Mouse (Mus musculus) heart, embryonic 11.5 days (tissue): ENCODE measurements at regions not wholly inside any gene's neighbourhood (a gene's known extent, or its start where the extent isn't known, plus 50 kb on each side); places are given as distances from the start of the nearest gene placed in this dataset.

Source experiments
- ATAC-seq: fragments of 200-750 bp; cut with Nextera tagmentation; replicated peaks from 2 replicates; pipeline ENCODE4 v1.8.0; 2017; ENCODE audit warnings: moderate library complexity; ENCODE audit not compliant: insufficient number of reproducible peaks, low FRiP score, low TSS enrichment
- H3K27ac ChIP-seq: fragments of 300-500 bp; sonication (generic); 2 replicates; pipeline ENCODE4 v1.5.1; 2014; ENCODE audit warnings: mild to moderate bottlenecking, low read depth, low read length
- H3K27me3 ChIP-seq: fragments of 300-500 bp; sonication (generic); 2 replicates; pipeline ENCODE4 v1.6.1; 2014; ENCODE audit warnings: mild to moderate bottlenecking, low read length, mixed read lengths; ENCODE audit not compliant: control insufficient read depth, insufficient read depth
- H3K36me3 ChIP-seq: fragments of 300-500 bp; sonication (generic); 2 replicates; pipeline ENCODE4 v1.6.1; 2014; ENCODE audit warnings: mild to moderate bottlenecking, low read length, moderate library complexity, mixed read lengths; ENCODE audit not compliant: control insufficient read depth, insufficient read depth
- H3K4me1 ChIP-seq: fragments of 300-500 bp; sonication (generic); 2 replicates; pipeline ENCODE4 v1.6.1; 2014; ENCODE audit warnings: low read length; ENCODE audit not compliant: control insufficient read depth, insufficient read depth
- H3K4me2 ChIP-seq: fragments of 300-500 bp; sonication (generic); 2 replicates; pipeline ENCODE4 v1.6.1; 2014; ENCODE audit warnings: mild to moderate bottlenecking, moderate library complexity
- H3K4me3 ChIP-seq: fragments of 300-500 bp; sonication (generic); 2 replicates; pipeline ENCODE4 v1.5.1; 2014; ENCODE audit warnings: low read depth, low read length
- H3K9ac ChIP-seq: fragments of 300-500 bp; sonication (generic); 2 replicates; pipeline ENCODE4 v1.6.1; 2014; ENCODE audit warnings: mild to moderate bottlenecking, low read depth, low read length, moderate library complexity
- H3K9me3 ChIP-seq: fragments of 300-500 bp; sonication (generic); replicated peaks from 2 replicates; pipeline ENCODE4 v1.6.1; 2016; ENCODE audit warnings: low read length; ENCODE audit not compliant: control insufficient read depth
- WGBS: fragments of 180-500 bp; shearing (Covaris S2); extraction: QIAGEN DNeasy Blood & Tissue Kit; methylation state at CpG from one replicate; pipeline ENCODE4 v1.1.7; 2014; ENCODE audit not compliant: insufficient replicate concordance; 5-methylcytosine and 5-hydroxymethylcytosine counted together

GRCm38 (mm10) chr15:88175991-88176390 lies 424.1 kb upstream of the Zdhhc25 start:
- no peaks in the 10 kb centered on the region for H3K9me3 ChIP-seq
- 69% methylated on average over 3 of the region's 3 CpGs for WGBS
- no peak overlapping the region for H3K9ac ChIP-seq
- H3K27me3 ChIP-seq: no peaks in the 10 kb centered on the region
- H3K4me2 ChIP-seq: no peak overlapping the region
- no peaks in the 10 kb centered on the region for H3K36me3 ChIP-seq
- H3K27ac ChIP-seq: no peak overlapping the region
- no peak for ATAC-seq
- H3K4me1 ChIP-seq: no peaks in the 10 kb centered on the region
- H3K4me3 ChIP-seq: no peak overlapping the region

DNA sequence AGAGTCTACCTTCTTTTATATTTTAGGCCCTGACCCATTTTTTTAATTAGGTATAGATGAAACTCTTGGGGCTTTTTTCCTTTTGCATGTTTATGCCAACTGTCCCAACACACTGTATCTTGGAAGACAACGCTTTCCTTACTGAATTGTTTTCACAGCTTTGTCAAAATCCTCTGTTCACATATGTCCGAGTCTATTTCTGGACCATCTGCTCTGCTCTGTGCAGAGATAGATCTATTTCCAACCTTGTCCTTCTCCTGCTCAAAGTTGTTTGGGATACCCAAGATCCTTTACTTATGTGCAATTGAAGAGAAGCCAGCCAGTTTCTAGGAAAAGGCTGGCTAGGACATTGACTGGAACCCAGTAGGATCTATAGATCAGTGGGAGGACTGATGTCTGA lies 403.6 kb upstream of the Zdhhc25 start:
- Histone ChIP-seq H3K9ac (no peak overlapping the region), H3K27me3 (no peaks in the 10 kb centered on the region), H3K4me3 (no peak overlapping the region), H3K36me3 (no peaks in the 10 kb centered on the region), H3K4me1 (no peaks in the 10 kb centered on the region), H3K4me2 (no peak overlapping the region), H3K9me3 (no peaks in the 10 kb centered on the region), H3K27ac (no peak overlapping the region)
- no peak for ATAC-seq
- 87% methylated on average over 2 of the region's 2 CpGs for WGBS

GRCm38 (mm10) chr15:88202736-88203135 lies 397.4 kb upstream of the Zdhhc25 start:
- H3K4me1 ChIP-seq: no peaks in the 10 kb centered on the region
- no peak overlapping the region for H3K9ac ChIP-seq
- no peaks in the 10 kb centered on the region for H3K27me3 ChIP-seq
- no peak overlapping the region for H3K4me2 ChIP-seq
- H3K36me3 ChIP-seq: no peaks in the 10 kb centered on the region
- H3K9me3 ChIP-seq: no peaks in the 10 kb centered on the region
- no peak overlapping the region for H3K27ac ChIP-seq
- ATAC-seq: no peak
- WGBS: 73% methylated on average over 3 of the region's 3 CpGs
- H3K4me3 ChIP-seq: no peak overlapping the region

DNA sequence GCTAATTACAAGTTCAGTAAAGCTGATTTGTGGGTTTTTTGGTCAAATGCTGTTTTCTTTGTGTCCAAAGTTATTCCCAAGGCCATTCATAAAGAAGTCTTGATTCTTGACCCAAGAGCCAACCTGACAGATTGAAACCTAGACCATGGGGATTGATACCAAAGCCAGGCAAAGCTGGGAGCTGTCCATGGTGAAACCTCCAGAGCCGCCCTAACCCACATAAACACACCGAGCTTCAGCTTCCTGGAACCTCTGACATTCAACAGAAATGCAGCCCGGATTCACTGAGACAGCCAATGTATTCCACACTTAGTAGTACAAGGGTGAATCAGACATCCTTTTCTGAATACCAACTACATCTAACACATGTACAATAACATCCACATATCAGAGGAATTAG lies 386.7 kb upstream of the Zdhhc25 start:
- Histone ChIP-seq H3K4me3 (no peak overlapping the region), H3K4me1 (no peaks in the 10 kb centered on the region), H3K36me3 (no peaks in the 10 kb centered on the region), H3K27me3 (no peaks in the 10 kb centered on the region), H3K9ac (no peak overlapping the region), H3K9me3 (no peaks in the 10 kb centered on the region), H3K4me2 (no peak overlapping the region), H3K27ac (no peak overlapping the region)
- 43% methylated on average over 3 of the region's 3 CpGs for WGBS
- ATAC-seq: no peak

- no peaks in the 10 kb centered on the region for H3K27me3 ChIP-seq
- H3K4me1 ChIP-seq: no peaks in the 10 kb centered on the region
- H3K4me3 ChIP-seq: no peak overlapping the region
- no peaks in the 10 kb centered on the region for H3K36me3 ChIP-seq
- WGBS: 53% methylated on average over 4 of the region's 4 CpGs
- ATAC-seq: no peak
- no peak overlapping the region for H3K27ac ChIP-seq
- H3K9ac ChIP-seq: no peak overlapping the region
- no peaks in the 10 kb centered on the region for H3K9me3 ChIP-seq
- no peak overlapping the region for H3K4me2 ChIP-seq
Observed at GRCm38 (mm10) chr15:88214286-88214685, 385.8 kb upstream of the Zdhhc25 start.

DNA sequence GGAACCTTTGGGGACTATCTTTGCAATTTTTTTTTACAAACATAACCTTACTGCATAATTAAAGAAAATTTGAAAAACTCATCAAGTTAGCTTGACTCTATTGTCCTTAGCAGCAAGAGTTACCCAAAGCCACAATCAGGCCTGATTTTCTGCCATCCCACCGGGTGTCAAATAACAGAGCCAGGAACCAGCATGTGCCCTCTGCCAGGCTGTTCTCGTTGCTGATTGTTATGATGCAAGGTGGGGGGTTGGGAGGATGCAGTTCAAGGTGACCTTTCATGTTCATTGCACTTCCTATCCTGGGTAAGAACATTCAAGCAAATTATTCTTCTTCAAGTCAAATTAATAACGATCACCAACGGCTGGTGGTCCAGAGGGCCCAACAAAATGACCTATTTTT lies 370.6 kb upstream of the Zdhhc25 start:
- no peak for ATAC-seq
- Histone ChIP-seq H3K4me1 (no peaks in the 10 kb centered on the region), H3K4me3 (no peak overlapping the region), H3K4me2 (no peak overlapping the region), H3K27me3 (no peaks in the 10 kb centered on the region), H3K9ac (no peak overlapping the region), H3K36me3 (no peaks in the 10 kb centered on the region), H3K9me3 (no peaks in the 10 kb centered on the region), H3K27ac (no peak overlapping the region)
- 58% methylated on average over 4 of the region's 4 CpGs for WGBS

GRCm38 (mm10) chr15:88244606-88245005 lies 355.5 kb upstream of the Zdhhc25 start:
- WGBS: 77% methylated on average over 13 of the region's 13 CpGs
- Histone ChIP-seq H3K27me3 (peaks cover 7% of the 10 kb centered on the region; the same call in 1 of the 2 replicates), H3K4me2 (no peak overlapping the region), H3K4me3 (no peak overlapping the region), H3K27ac (no peak overlapping the region), H3K36me3 (no peaks in the 10 kb centered on the region), H3K9me3 (no peaks in the 10 kb centered on the region), H3K4me1 (no peaks in the 10 kb centered on the region), H3K9ac (no peak overlapping the region)
- ATAC-seq: no peak

DNA sequence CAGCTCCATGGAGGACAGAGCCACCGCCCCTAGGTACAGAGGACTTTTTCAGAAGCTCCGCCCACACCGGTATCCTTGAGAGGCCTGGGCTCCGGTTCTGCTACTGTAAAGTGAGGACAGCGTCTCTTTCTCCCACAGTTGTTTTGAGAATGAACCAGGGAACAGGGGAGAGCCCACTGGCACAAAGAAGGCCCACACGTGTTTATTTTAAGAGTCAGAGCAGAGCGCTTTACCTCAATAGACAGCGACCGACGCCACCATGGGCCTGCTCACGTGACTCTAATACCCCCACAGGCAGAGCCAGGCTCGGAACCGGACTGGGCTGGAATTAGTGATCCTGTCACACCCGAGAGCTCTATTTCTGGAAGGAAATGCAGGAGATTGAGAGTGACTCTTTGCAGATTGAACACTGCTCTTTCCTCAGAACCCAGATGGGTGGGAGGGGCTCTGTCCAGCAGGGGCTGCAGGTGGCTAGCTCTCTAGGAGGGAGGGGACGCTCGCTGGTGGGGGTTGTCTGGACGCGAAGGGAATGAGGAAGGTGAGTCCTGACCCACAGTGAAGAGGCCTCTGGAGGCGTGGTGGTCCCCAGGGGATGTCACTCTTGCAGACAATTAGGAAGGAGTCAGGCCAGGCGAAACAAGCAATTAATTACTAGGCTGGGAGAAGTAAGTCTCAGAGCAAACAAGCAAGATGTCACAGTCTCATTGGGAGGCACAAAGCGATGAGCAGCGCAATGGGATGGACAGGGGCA lies 354.4 kb upstream of the Zdhhc25 start:
- no peaks in the 10 kb centered on the region for H3K4me1 ChIP-seq
- H3K36me3 ChIP-seq: no peaks in the 10 kb centered on the region
- no peak for ATAC-seq
- H3K9ac ChIP-seq: no peak overlapping the region
- no peak overlapping the region for H3K4me3 ChIP-seq
- WGBS: 54% methylated on average over 22 of the region's 22 CpGs
- no peak overlapping the region for H3K27ac ChIP-seq
- peaks cover 7% of the 10 kb centered on the region; the same call in 1 of the 2 replicates for H3K27me3 ChIP-seq
- no peak overlapping the region for H3K4me2 ChIP-seq
- no peaks in the 10 kb centered on the region for H3K9me3 ChIP-seq

DNA sequence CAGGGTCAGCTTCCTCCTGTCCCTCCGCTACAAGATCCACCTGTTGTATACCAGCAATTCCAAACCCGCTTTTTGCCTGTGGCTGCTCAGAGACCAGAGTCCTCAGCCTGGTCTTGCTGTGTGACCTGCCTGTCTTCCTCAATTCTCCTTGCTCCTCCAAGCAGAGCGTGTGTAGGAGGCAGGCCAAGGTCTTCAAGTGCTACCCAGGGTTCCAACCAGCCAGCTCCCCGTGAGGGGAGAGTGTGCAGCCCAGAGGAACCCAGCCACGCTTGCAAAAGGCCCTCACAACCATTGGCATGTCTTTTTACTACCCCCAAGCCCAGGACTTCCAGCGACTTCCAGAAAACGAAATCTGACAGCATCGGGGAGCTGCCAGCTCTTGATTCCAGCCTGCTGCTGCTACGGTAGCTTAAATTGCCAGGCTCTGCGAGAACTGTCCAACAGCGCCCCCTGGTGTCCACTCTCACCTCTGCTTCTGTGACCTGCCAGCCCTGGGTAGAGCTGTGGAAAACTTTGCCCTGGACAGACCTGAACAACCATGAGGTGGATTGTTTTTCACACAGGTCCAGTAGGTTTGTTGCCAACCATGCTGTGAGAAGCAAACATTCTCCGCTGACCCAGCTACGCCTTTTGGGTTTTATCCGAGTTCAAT lies 352.0 kb upstream of the Zdhhc25 start:
- Histone ChIP-seq H3K9me3 (no peaks in the 10 kb centered on the region), H3K4me1 (no peaks in the 10 kb centered on the region), H3K4me3 (no peak overlapping the region), H3K27ac (no peak overlapping the region), H3K9ac (no peak overlapping the region), H3K27me3 (peaks cover 7% of the 10 kb centered on the region; the same call in 1 of the 2 replicates), H3K4me2 (no peak overlapping the region), H3K36me3 (no peaks in the 10 kb centered on the region)
- ATAC-seq: no peak
- WGBS: 29% methylated on average over 14 of the region's 14 CpGs
